Mouse (Mus musculus) 3134 (cell line): ENCODE results near the gene Irak1.

Experiments used
- DNase-seq: peaks from one replicate; pipeline ENCODE4 v3.0.0-alpha.2; 2011; ENCODE audit warnings: low spot score; ENCODE audit not compliant: insufficient read length; ENCODE audit errors: extremely low read depth

Irak1 gene

GRCm38 (mm10) chrX:73966248-73967176 is 57.2 kb downstream of the Irak1 start, which contains the start of gene Hcfc1:
Gene Hcfc1 (minus strand): TSS chrX:73966357.
- peak; percentile 89 for DNase-seq

- DNase-seq, result peak; percentile 55
Measured at GRCm38 (mm10) chrX:73965307-73965706, 58.4 kb downstream of the Irak1 start.

- peak; percentile 32 for DNase-seq
Measured at GRCm38 (mm10) chrX:73964363-73964762, 59.4 kb downstream of the Irak1 start.
